Mouse (Mus musculus): ENCODE measurements around the gene Olfr1116. TPM values are rescaled to one million over a fixed set of nuclear protein-coding genes. Genes with fewer than 3 reads are reported as not detected.
"Not testable (repeated sequence)": the region's sequence is repeated elsewhere in the genome, so short reads cannot be mapped to it uniquely, and the experiment has no call there.

Gene Olfr1116
- total RNA-seq (2021), result not detected

DNA sequence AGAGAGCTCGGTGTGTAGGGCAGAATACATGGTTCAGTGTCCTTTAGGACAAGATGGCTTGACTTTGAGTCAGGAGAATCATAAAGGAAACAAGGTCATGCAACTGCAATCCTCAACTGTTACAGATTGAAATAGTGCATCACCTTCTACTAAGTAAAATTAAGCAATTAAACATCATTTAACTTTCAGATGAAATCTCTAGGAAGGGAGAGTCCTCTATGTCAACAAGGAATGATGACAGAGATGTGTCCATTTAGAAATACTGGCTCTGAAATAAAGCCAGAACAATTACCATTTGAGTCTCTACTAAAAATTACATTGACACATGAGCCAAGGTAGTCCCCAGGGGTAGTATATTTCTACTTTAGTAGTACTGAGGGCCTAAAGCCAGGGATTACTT is at the start of gene Olfr1116:
Gene Olfr1116, plus strand, starts transcription at position 301 of the 400 bp plus-strand sequence.
- no peak for DNase-seq (ENCODE audit: extremely low spot score in 1 of 2, low spot score in 1 of 2)

DNA sequence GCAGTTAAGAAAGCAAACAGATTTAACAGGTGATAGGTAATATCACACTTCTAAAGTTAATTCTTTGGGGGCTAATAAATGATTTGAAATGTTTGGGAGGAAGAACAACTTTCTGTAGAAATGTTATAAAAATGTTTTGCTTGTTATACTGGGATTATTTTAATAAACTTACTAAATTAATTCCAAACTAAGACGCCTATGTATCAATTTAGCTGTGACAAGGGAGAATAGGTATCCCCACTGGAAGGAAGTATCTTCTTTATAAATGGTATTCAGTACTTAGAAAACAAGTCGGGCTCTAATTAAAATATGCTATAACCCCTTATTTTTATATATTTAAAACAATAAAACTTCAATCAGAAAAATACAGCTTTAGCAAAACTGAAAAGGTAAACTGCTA is 19.6 kb upstream of the Olfr1116 start, which contains the start of gene Olfr1115:
Gene Olfr1115, plus strand, starts transcription at position 301 of the 400 bp plus-strand sequence.
- no peak for DNase-seq (ENCODE audit: extremely low spot score in 1 of 2, low spot score in 1 of 2)

DNA sequence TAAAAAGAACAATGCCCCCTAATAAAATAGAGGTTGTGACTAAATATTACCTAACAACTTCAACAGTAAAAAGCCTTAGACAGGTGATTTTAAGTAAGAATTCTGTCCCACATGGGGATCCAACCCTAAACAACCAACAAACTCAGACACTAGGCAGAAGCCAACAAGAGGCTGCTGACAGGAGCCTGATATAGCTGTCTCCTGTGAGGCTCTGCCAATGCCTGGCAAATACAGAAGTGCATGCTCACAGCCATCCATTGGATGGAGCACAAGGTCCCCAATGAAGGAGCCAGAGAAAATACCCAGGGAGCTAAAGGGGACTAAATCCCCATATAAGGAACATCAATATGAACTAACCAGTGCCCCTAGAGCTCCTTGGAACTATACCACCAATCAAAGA is 26.6 kb downstream of the Olfr1116 start:
- DNase-seq (ENCODE audit: extremely low spot score in 1 of 2, low spot score in 1 of 2), result not testable (repeated sequence)

DNA sequence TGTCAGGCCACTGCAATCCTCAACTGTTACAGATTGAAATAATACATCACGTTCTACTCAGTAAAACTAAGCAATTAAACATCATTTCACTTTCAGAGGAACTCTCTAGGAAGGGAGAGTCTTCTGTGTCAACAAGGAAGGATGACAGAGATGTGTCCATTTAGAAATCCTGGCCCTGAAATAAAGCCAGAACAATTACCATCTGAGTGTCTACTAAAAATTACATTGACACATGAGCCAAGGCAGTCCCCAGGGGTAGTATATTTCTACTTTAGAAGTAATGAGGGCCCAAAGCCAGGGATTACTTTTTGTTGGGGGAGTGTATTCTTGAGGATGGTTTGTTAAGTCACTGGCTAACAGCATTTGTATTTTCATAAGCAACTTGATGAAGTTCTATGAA is 39.9 kb downstream of the Olfr1116 start, which contains the start of gene Olfr1118:
Gene Olfr1118, plus strand, starts transcription at position 301 of the 400 bp plus-strand sequence.
- no peak for DNase-seq (ENCODE audit: extremely low spot score in 1 of 2, low spot score in 1 of 2)

Small RNA genes lying within 50 kb of the gene (microRNA-seq; reads per million reads assigned to microRNA genes)
- 0 reads per million in 2 experiments for gene Gm27438

Other genes with a start within 250 kb of the Olfr1116 start
- not detected for gene Olfr1104, start 240.5 kb upstream of the Olfr1116 start, total RNA-seq (2021)
- gene Olfr1105, start 231.0 kb upstream of the Olfr1116 start, total RNA-seq (2021), result not detected
- gene Olfr1106, start 215.3 kb upstream of the Olfr1116 start, total RNA-seq (2021), result not detected
- gene Olfr1107, start 191.7 kb upstream of the Olfr1116 start, total RNA-seq (2021), result not detected
- gene Olfr1109, start 171.5 kb upstream of the Olfr1116 start, total RNA-seq (2021), result not detected
- gene Olfr259, start 153.0 kb upstream of the Olfr1116 start, total RNA-seq (2021), result not detected
- gene Olfr1110, start 127.2 kb upstream of the Olfr1116 start, total RNA-seq (2021), result not detected
- not detected for gene Olfr1111, start 114.9 kb upstream of the Olfr1116 start, total RNA-seq (2021)
- not detected for gene Olfr1112, start 79.7 kb upstream of the Olfr1116 start, total RNA-seq (2021)
- gene Olfr1113, start 58.6 kb upstream of the Olfr1116 start, total RNA-seq (2021), result not detected
- not detected for gene Olfr1115, start 19.5 kb upstream of the Olfr1116 start, total RNA-seq (2021)
- not detected for gene Olfr1118, start 40.0 kb downstream of the Olfr1116 start, total RNA-seq (2021)
- not detected for gene Olfr1120, start 87.3 kb downstream of the Olfr1116 start, total RNA-seq (2021)
- not detected for gene Olfr1121, start 102.4 kb downstream of the Olfr1116 start, total RNA-seq (2021)
- not detected for gene Olfr1122, start 118.3 kb downstream of the Olfr1116 start, total RNA-seq (2021)
- gene Olfr1123, start 149.1 kb downstream of the Olfr1116 start, total RNA-seq (2021), result not detected
- gene Olfr1124, start 162.7 kb downstream of the Olfr1116 start, total RNA-seq (2021), result not detected
- not detected for gene Olfr1126, start 186.4 kb downstream of the Olfr1116 start, total RNA-seq (2021)
- gene Pramel7, start 229.6 kb downstream of the Olfr1116 start, total RNA-seq (2021), result not detected
- gene Pramel6, start 239.0 kb downstream of the Olfr1116 start, total RNA-seq (2021), result not detected

Measured in layer of hippocampus, postnatal 25 days (tissue).